Mouse (Mus musculus) lung, postnatal 0 days (tissue): ENCODE measurements around the gene Slamf8. TPM values are rescaled to one million over a fixed set of nuclear protein-coding genes. Genes with fewer than 3 reads are reported as not detected.
A peak's percentile ranks its signal among the peaks of the same experiment; 100 is the strongest.

Experiments used
- ATAC-seq: fragments of 200-750 bp; cut with Nextera tagmentation; 2 replicates; pipeline ENCODE4 v1.8.0; 2017; ENCODE audit warnings: moderate library complexity
- DNase-seq: peaks from one replicate; pipeline ENCODE4 v3.0.0-alpha.2; 2016; ENCODE audit warnings: low spot score
- H3K27ac ChIP-seq: fragments of 300-500 bp; sonication (generic); 2 replicates; pipeline ENCODE4 v1.5.1; 2014; ENCODE audit warnings: antibody characterized with exemption, mild to moderate bottlenecking, low read length, mixed read lengths
- H3K27me3 ChIP-seq: fragments of 300-500 bp; sonication (generic); replicated peaks from 2 replicates; pipeline ENCODE4 v1.6.1; 2014; ENCODE audit warnings: low read length, mixed read lengths; ENCODE audit not compliant: insufficient read depth
- H3K36me3 ChIP-seq: fragments of 300-500 bp; sonication (generic); 2 replicates; pipeline ENCODE4 v1.6.1; 2014; ENCODE audit warnings: low read length, mixed read lengths; ENCODE audit not compliant: insufficient read depth
- H3K4me1 ChIP-seq: fragments of 300-500 bp; sonication (generic); 2 replicates; pipeline ENCODE4 v1.6.1; 2014; ENCODE audit warnings: antibody characterized with exemption, low read depth, low read length, mixed read lengths; ENCODE audit not compliant: insufficient read depth
- H3K4me2 ChIP-seq: fragments of 300-500 bp; sonication (generic); replicated peaks from 2 replicates; pipeline ENCODE4 v1.6.1; 2014; ENCODE audit warnings: low read depth, mild to moderate bottlenecking, low read length, moderate library complexity, mixed read lengths
- H3K4me3 ChIP-seq: fragments of 300-500 bp; sonication (generic); 2 replicates; pipeline ENCODE4 v1.5.1; 2014; ENCODE audit warnings: low read depth, low read length
- H3K9ac ChIP-seq: fragments of 300-500 bp; sonication (generic); replicated peaks from 2 replicates; pipeline ENCODE4 v1.6.1; 2014; ENCODE audit warnings: low read depth, mild to moderate bottlenecking
- H3K9me3 ChIP-seq: fragments of 300-500 bp; sonication (generic); 2 replicates; pipeline ENCODE4 v1.6.1; 2016; ENCODE audit warnings: low read length, mixed read lengths
- CTCF ChIP-seq: IDR thresholded peaks from 2 replicates; pipeline ENCODE4 v1.5.1; 2016; ENCODE audit warnings: antibody characterized with exemption, mild to moderate bottlenecking
- EP300 ChIP-seq: IDR thresholded peaks from 2 replicates; pipeline ENCODE4 v1.6.1; 2016; ENCODE audit warnings: antibody characterized with exemption, mild to moderate bottlenecking, control low read depth
- WGBS: fragments of 180-500 bp; shearing (Covaris S2); extraction: QIAGEN DNeasy Blood & Tissue Kit; methylation state at CpG from one replicate; pipeline ENCODE4 v1.1.7; 2014; 5-methylcytosine and 5-hydroxymethylcytosine counted together
- polyA plus RNA-seq: library from polyadenylated mRNA; unstranded; fragments of >200 nt; fragmentation: Nextera tagmentation; extraction: Ambion mirVana; gene quantifications from 2 replicates; pipeline ENCODE4 v1.2.1, GENCODE M21; 2015

Slamf8 gene
- polyA plus RNA-seq, 1 experiment from 2014 or later, result 0.07 TPM

DNA sequence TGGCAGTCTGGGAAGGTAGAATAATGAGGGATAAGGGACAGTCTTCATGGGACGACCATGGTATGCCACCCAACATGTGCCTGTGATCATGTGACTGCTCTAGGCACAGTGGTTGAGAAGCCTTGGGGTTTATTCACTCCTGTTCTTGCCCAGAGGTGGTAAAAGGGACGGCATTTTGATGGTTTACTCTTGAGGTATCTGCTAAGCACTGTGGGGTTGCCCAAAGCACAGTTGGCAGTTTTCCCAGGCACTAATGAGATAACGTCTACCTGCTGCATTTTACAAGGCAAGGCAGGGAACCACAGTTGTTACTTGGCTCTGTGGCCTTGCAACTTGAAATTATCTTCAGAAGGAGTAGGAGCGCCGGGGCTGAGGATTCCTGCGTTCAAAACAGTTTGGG, 50.5 kb downstream of the Slamf8 start:
- 51% methylated on average over 6 of the region's 6 CpGs for WGBS
- DNase-seq (no peak), ATAC-seq (no peak)
- Histone ChIP-seq H3K4me1 (no peaks in the 10 kb centered on the region), H3K27me3 (no peaks in the 10 kb centered on the region), H3K4me3 (no peak overlapping the region), H3K9me3 (no peaks in the 10 kb centered on the region), H3K4me2 (no peak overlapping the region), H3K9ac (no peak overlapping the region), H3K36me3 (no peaks in the 10 kb centered on the region), H3K27ac (no peak overlapping the region)
- TF ChIP-seq CTCF (no peak), EP300 (no peak)

DNA sequence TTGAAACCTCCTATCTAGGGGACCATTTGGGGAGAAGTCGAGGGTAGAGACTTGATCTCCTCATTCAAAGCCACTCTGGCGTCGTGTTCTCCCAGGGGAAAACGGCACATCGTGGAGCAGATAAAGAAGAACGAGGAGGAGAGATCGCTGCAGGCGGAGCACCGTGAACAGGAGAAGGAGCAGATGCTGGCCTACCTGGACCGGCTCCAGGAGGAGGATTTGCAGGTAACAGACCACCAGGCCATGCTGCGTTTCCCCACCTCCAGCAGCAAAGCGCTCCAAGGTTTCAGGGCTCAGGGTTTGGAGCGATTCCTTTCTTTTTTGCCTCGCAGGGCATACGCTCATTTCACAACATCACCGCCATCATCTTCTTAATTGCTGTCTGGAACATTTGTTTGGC, 55.3 kb downstream of the Slamf8 start:
- no peaks in the 10 kb centered on the region for H3K9me3 ChIP-seq
- H3K9ac ChIP-seq, result no peak overlapping the region
- no peaks in the 10 kb centered on the region for H3K36me3 ChIP-seq
- H3K27ac ChIP-seq, result no peak overlapping the region
- no peak for DNase-seq
- no peak overlapping the region for H3K4me3 ChIP-seq
- H3K4me2 ChIP-seq, result no peak overlapping the region
- ATAC-seq, result no peak
- TF ChIP-seq EP300 (no peak), CTCF (no peak)
- no peaks in the 10 kb centered on the region for H3K27me3 ChIP-seq
- 84% methylated on average over 16 of the region's 16 CpGs for WGBS
- H3K4me1 ChIP-seq, result peaks cover 5% of the 10 kb centered on the region; the same call in 1 of the 2 replicates

DNA sequence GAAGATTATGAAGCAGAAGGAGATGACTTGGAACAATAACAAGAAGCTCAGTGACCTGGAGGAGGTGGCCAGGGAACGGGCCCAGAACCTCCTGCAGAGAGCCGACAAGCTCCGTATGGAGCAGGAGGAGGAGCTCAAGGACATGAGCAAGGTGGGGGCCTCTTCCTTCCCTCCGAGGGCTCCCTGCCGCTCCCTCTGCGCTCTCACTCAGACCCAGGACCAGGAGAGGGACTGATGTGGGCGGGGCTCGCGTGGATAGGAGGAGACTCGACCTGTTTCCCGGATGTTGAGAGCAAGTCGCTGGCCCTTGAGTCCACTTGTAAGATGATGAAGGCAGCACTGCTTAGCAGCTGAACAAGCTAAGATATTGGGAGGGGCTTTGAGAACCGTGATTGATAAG, 57.8 kb downstream of the Slamf8 start:
- Histone ChIP-seq H3K9ac (no peak overlapping the region), H3K36me3 (no peaks in the 10 kb centered on the region), H3K27ac (peak overlapping the region; percentile 29; the same call in 1 of the 2 replicates), H3K4me2 (peak overlapping the region; percentile 42), H3K4me3 (peak overlapping the region; percentile 14; the same call in 1 of the 2 replicates), H3K4me1 (peaks cover 5% of the 10 kb centered on the region; the same call in 1 of the 2 replicates), H3K27me3 (no peaks in the 10 kb centered on the region), H3K9me3 (no peaks in the 10 kb centered on the region)
- TF ChIP-seq CTCF (no peak), EP300 (no peak)
- DNase-seq, result peak; percentile 87
- ATAC-seq, result peak; percentile 81
- WGBS, result 2% methylated on average over 13 of the region's 13 CpGs

Other genes with a start within 250 kb of the Slamf8 start
- 0.04 TPM in 2 replicates for gene Kcnj10, start 249.4 kb downstream of the Slamf8 start, polyA plus RNA-seq
- gene Pigm, start 214.0 kb downstream of the Slamf8 start, polyA plus RNA-seq, result 3.5 and 3.9 TPM in 2 replicates
- gene Slamf9, start 115.2 kb downstream of the Slamf8 start, polyA plus RNA-seq, result 4.7 and 5.3 TPM in 2 replicates
- 1.1 and 1.3 TPM in 2 replicates for gene Igsf9, start 108.8 kb downstream of the Slamf8 start, polyA plus RNA-seq
- gene Tagln2, start 90.5 kb downstream of the Slamf8 start, polyA plus RNA-seq, result 739 and 823 TPM in 2 replicates
- gene Cfap45, start 69.8 kb downstream of the Slamf8 start, polyA plus RNA-seq, result 12.2 and 13.1 TPM in 2 replicates
- 0.39 and 0.44 TPM in 2 replicates for gene Vsig8, start 34.6 kb downstream of the Slamf8 start, polyA plus RNA-seq
- gene Fcrl6, start 12.0 kb upstream of the Slamf8 start, polyA plus RNA-seq, result not detected in 2 replicates
- gene Dusp23, start 42.4 kb upstream of the Slamf8 start, polyA plus RNA-seq, result 18.6 and 21.8 TPM in 2 replicates
- 0.07 TPM in 1 of 2 replicates, not detected in the other for gene Crp, start 107.5 kb upstream of the Slamf8 start, polyA plus RNA-seq